Mouse (Mus musculus): ENCODE measurements at regions not wholly inside any gene's neighbourhood (a gene's known extent, or its start where the extent isn't known, plus 50 kb on each side); places are given as distances from the start of the nearest gene placed in this dataset.

DNA sequence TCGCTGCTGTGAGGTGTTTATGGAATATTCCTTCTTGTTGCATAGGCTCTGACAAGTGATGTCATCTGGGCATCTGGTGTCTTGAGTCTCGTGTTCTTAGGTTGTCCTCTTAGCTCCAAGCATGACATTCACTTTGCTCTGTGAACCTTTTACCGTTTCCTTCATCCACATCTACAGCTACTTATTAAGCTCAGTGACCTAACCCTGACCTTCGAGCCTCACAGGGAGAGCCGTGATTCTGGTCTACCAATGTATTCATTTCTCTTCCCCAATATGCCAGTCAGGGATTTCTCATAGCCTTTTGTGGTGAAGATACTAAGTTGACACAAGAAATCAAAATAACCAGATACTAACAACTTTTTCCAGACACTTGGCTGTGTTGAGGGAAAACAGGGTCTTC, 409.0 kb upstream of the Mctp2 start:
- Histone ChIP-seq H3K4me1 (no peaks in the 10 kb centered on the region), H3K4me3 (no peak overlapping the region), H3K36me3 (no peaks in the 10 kb centered on the region), H3K27ac (no peak overlapping the region), H3K9me3 (replicated peaks) (no peaks in the 10 kb centered on the region), H3K9ac (no peak overlapping the region), H3K27me3 (replicated peaks) (no peaks in the 10 kb centered on the region), H3K4me2 (no peak overlapping the region)
- ATAC-seq: no peak
- WGBS (ENCODE audit: insufficient replicate concordance): 57% methylated on average over 5 of the region's 5 CpGs

DNA sequence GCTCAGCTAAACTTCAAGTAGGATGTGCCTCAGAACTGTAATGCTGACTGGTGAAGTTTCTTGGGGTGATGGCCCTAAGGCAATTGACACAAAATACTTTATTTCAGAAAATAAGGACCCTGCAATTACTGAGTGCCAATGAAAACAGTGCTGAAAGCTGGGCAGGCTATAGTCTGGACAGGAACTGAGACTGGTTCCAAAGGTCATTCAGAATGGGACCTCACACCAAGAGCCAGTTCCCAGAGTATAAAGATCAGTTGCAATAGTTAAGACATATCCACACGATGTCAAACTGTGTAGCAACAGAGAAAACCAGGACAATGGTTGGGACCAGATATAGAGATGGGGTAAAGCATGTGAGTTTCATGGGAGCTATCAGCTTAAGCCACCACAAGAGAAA, 409.6 kb upstream of the Mctp2 start:
- no peak overlapping the region for H3K27ac ChIP-seq
- no peaks in the 10 kb centered on the region for H3K36me3 ChIP-seq
- no peak overlapping the region for H3K4me2 ChIP-seq
- H3K4me3 ChIP-seq: no peak overlapping the region
- H3K9ac ChIP-seq: no peak overlapping the region
- ATAC-seq: no peak
- 54% methylated on average over 1 of the region's 1 CpGs for WGBS (ENCODE audit: insufficient replicate concordance)
- no peaks in the 10 kb centered on the region for H3K4me1 ChIP-seq
- no peaks in the 10 kb centered on the region for H3K9me3 ChIP-seq (replicated peaks)
- H3K27me3 ChIP-seq (replicated peaks): no peaks in the 10 kb centered on the region

DNA sequence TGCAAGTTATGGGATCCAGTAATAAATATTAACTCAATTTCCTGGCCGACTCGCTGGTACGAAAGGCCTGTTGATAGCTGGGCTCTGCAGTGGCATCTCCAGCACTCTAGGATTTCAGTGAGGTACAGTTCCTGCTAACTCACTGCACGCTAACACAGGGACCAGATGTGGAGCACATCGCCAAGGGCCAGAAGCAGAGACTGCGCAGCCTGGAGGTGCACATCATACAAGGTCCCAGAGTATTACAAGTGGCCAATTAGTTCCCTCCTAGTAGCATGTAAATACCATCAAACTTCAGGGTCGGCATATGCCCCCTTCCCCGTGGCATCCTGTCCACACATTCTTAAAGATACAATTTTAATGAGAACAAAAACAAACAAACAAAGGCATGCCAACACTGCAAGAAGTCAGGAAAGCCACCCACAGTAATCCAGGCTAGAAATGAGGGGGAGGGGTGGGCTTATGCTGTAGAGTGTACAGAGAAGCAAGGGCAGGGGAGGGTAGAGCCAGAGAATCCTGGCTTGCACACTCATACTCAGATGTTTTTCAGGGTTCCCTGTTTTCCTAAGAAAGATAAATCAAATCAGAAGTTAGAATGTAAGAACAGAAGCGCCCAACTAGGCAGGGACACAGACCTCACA, 419.9 kb upstream of the Mctp2 start:
- H3K9me3 ChIP-seq (replicated peaks): no peaks in the 10 kb centered on the region
- H3K4me1 ChIP-seq: no peaks in the 10 kb centered on the region
- H3K4me3 ChIP-seq: no peak overlapping the region
- H3K27ac ChIP-seq: no peak overlapping the region
- H3K36me3 ChIP-seq: no peaks in the 10 kb centered on the region
- H3K27me3 ChIP-seq (replicated peaks): no peaks in the 10 kb centered on the region
- H3K9ac ChIP-seq: no peak overlapping the region
- ATAC-seq: no peak
- 66% methylated on average over 9 of the region's 9 CpGs for WGBS (ENCODE audit: insufficient replicate concordance)
- no peak overlapping the region for H3K4me2 ChIP-seq

DNA sequence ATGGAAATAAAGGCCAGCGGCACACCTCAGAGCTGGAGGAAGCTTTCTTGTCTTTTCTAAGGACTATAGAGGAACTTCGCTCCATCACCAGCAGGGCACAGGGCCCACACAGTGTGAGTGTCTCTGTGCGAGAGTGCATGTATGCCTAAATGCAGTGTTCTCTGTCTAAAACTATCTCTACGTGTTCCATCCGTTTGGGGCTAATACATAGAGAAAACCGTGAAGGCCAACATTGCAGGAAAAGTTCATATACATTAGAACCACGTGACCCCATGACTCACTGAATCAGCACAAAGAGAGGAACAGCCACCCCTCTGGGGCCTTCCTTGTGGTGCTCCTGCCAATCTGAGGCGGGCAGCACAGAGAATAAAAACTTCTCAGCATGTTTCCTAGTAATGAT, 431.4 kb upstream of the Mctp2 start:
- no peaks in the 10 kb centered on the region for H3K36me3 ChIP-seq
- no peak overlapping the region for H3K4me2 ChIP-seq
- no peak overlapping the region for H3K4me3 ChIP-seq
- 65% methylated on average over 8 of the region's 8 CpGs for WGBS (ENCODE audit: insufficient replicate concordance)
- ATAC-seq: no peak
- no peaks in the 10 kb centered on the region for H3K27me3 ChIP-seq (replicated peaks)
- H3K9me3 ChIP-seq (replicated peaks): no peaks in the 10 kb centered on the region
- no peak overlapping the region for H3K9ac ChIP-seq
- no peaks in the 10 kb centered on the region for H3K4me1 ChIP-seq
- no peak overlapping the region for H3K27ac ChIP-seq

DNA sequence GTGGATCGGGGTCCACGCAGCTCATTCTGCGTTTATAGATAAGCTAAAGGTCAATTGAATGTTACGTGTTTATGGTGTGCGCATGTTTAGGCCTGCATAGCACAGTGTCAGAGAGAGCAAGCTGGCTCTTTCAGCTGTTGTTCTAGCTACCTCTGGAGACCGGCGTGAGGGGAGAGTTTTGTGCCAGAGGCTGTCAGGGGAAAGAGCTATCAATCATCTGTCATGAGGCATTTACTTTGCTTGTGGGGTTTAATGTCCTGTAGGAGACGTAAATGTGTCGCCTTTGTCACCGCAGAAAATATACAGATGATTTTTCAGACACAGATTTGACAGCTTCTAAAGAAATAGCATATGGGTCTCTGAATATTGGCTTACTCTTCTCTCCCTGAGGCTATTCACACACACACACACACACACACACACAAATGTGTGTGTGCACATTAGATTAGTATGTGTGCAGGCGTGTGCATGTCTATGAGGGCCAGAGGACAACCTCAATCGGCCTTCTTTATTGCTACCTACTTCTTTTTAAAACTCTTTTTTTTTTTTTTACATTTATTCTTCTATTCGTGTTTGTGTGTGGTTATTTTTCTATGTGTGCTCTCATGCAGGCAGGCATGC, 432.0 kb upstream of the Mctp2 start:
- H3K27me3 ChIP-seq (replicated peaks): no peaks in the 10 kb centered on the region
- no peaks in the 10 kb centered on the region for H3K4me1 ChIP-seq
- no peak overlapping the region for H3K27ac ChIP-seq
- H3K9me3 ChIP-seq (replicated peaks): no peaks in the 10 kb centered on the region
- no peaks in the 10 kb centered on the region for H3K36me3 ChIP-seq
- 74% methylated on average over 13 of the region's 13 CpGs for WGBS (ENCODE audit: insufficient replicate concordance)
- H3K4me2 ChIP-seq: no peak overlapping the region
- ATAC-seq: no peak
- H3K4me3 ChIP-seq: no peak overlapping the region
- H3K9ac ChIP-seq: no peak overlapping the region

DNA sequence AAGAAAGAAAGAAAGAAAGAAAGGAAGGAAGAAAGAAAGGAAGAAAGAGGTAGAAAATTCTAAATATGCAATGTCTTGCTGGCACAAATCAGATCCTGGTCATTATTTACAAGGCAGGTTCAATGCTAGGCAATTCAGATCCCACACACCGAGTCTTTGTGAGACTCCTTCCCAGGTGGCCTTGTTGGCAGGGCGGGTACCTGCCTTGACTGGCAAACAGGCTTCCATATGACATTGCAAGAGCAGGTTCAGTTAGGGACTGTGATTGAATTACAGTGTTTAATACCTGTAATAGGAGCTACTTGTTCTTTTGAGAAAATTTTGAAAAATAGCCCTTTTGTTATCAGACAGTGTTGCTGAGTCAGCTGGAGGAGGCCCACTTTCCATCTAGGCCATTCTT, 436.0 kb upstream of the Mctp2 start:
- H3K9me3 ChIP-seq (replicated peaks): no peaks in the 10 kb centered on the region
- no peak overlapping the region for H3K4me2 ChIP-seq
- H3K27me3 ChIP-seq (replicated peaks): no peaks in the 10 kb centered on the region
- 61% methylated on average over 2 of the region's 2 CpGs for WGBS (ENCODE audit: insufficient replicate concordance)
- H3K36me3 ChIP-seq: no peaks in the 10 kb centered on the region
- H3K27ac ChIP-seq: no peak overlapping the region
- H3K4me1 ChIP-seq: no peaks in the 10 kb centered on the region
- no peak overlapping the region for H3K4me3 ChIP-seq
- no peak for ATAC-seq
- H3K9ac ChIP-seq: no peak overlapping the region

DNA sequence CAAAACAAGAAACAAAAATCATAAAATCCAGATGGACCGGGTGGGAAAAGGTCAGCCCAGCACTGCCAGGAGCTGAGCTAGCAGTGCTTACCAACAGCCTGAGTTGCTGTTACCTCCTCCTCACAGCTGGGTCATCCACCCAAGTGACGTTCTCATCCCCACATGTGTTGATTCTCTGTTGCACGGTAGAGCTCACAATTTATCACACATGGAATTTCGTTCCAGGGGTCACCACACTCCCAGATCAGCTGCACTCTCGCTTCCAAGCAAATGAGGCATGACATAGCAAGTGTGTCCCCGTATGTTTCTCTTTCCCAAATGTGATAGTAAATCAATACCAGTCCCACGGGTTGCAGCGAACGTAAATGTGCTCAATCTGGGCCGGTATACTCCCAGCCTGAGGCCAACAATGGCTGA, 445.1 kb upstream of the Mctp2 start:
- Histone ChIP-seq H3K9ac (no peak overlapping the region), H3K9me3 (replicated peaks) (no peaks in the 10 kb centered on the region), H3K27ac (no peak overlapping the region), H3K4me2 (no peak overlapping the region), H3K4me1 (no peaks in the 10 kb centered on the region), H3K27me3 (replicated peaks) (no peaks in the 10 kb centered on the region), H3K4me3 (no peak overlapping the region), H3K36me3 (no peaks in the 10 kb centered on the region)
- no peak for ATAC-seq
- WGBS (ENCODE audit: insufficient replicate concordance): 65% methylated on average over 10 of the region's 10 CpGs

DNA sequence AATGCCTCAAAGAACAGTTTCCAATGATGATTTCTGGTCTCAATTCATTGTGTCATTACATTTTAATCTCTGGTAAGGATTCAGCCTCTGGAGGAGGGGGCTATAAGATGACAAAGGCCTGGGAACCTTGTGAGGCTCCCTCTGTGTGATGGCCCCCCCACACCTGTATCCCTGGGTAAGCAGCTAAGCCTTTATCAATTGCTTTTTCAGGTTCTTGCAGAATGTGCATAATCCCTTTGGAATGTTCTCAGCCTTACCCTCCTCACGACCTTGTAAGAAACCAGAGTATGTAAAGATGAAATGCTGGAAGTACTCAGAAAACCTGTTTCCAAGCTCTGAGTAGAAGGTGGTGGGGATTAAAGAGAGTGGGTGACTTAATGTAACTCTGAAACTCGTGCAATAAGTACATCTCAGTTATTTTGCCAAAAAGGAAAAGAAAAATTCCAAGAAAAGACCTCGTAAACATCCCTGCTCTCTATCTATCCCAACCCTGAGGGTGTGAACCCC, 446.7 kb upstream of the Mctp2 start:
- Histone ChIP-seq H3K9ac (no peak overlapping the region), H3K4me3 (no peak overlapping the region), H3K4me2 (no peak overlapping the region), H3K9me3 (replicated peaks) (no peaks in the 10 kb centered on the region), H3K36me3 (no peaks in the 10 kb centered on the region), H3K4me1 (no peaks in the 10 kb centered on the region), H3K27me3 (replicated peaks) (no peaks in the 10 kb centered on the region), H3K27ac (no peak overlapping the region)
- WGBS (ENCODE audit: insufficient replicate concordance): 36% methylated on average over 3 of the region's 3 CpGs
- no peak for ATAC-seq

DNA sequence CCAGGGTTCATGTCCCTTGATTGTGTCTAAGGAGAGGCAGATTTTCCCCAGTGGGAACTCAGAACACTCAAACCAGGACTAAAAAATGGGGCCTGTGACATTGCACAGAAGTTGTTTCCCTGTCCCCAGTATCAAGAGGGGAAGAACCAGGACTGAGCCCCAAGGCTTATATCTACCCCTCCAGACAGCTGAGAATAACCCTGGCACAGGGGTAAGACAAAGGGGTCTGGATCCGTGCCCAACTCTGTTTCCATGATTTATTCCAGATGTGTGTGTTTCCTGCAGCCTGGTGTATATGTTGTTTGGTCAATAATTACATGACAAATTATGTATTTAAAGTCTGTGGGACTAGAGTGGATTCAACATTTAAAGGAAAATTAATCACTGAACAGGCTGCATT, 456.3 kb upstream of the Mctp2 start:
- Histone ChIP-seq H3K4me3 (no peak overlapping the region), H3K36me3 (no peaks in the 10 kb centered on the region)

DNA sequence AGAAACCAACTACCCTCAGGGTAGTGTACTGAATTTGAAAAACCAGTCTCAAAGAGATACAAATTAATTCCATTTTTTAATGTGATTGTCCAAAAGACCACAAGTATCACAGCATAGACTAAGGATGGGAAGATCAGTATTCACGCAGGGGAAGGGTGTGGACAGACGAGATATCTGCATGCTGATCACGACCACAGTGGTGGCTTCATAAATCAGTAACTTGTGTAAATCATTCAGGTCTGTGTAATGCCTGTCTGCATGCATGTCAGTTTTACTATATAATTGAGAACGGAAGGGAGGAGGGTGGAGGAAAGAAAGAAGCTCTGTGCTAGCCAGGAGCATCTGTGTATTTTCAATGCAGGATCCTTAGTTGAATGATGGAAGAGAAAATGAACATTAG, 462.3 kb upstream of the Mctp2 start:
- Histone ChIP-seq H3K27me3 (replicated peaks) (no peaks in the 10 kb centered on the region), H3K9ac (no peak overlapping the region), H3K9me3 (replicated peaks) (no peaks in the 10 kb centered on the region), H3K4me1 (no peaks in the 10 kb centered on the region), H3K4me3 (no peak overlapping the region), H3K4me2 (no peak overlapping the region), H3K27ac (no peak overlapping the region), H3K36me3 (no peaks in the 10 kb centered on the region)
- no peak for ATAC-seq
- WGBS (ENCODE audit: insufficient replicate concordance): 65% methylated on average over 4 of the region's 4 CpGs

More for the DNA sequence above, 456.3 kb upstream of the Mctp2 start:
- Histone ChIP-seq H3K4me1 (no peaks in the 10 kb centered on the region), H3K9me3 (replicated peaks) (no peaks in the 10 kb centered on the region), H3K4me2 (no peak overlapping the region), H3K27me3 (replicated peaks) (no peaks in the 10 kb centered on the region), H3K9ac (no peak overlapping the region), H3K27ac (no peak overlapping the region)
- WGBS (ENCODE audit: insufficient replicate concordance): 41% methylated on average over 1 of the region's 1 CpGs
- ATAC-seq: no peak

DNA sequence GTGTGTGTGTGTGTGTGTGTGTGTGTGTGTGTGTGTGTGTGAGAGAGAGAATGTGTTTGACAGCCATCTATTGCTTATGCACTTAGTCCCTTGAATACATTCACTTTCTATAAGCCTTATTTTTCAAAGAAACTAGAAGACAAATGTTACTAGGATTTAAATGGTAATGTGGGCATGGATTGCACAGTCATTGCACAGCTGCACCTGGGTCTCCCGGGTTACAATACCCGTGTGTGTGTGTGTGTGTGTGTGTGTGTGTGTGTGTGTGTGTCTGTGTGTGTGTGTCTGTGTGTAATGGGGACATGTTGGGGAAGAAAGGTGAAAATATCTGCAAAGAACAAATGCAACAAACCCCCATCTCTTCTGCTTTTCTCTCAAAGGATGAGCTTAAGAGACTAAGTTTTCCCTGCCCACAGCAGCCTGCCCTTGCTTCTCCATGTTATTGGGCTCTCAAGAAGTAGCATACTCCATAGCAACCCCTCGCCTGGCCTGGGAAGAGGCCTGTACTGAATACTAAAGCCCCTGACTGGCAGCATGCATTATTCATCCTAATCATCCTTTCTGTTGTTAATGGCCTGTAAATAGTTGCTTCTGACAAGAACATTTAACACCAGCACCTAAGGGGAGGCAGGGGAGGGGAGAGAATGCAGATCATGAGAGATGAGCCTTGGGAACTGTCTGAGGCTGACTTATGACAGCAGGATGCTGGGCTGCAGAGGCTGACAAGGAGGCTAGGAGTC, 467.8 kb upstream of the Mctp2 start:
- no peak overlapping the region for H3K27ac ChIP-seq
- no peaks in the 10 kb centered on the region for H3K36me3 ChIP-seq
- H3K4me1 ChIP-seq: no peaks in the 10 kb centered on the region
- H3K4me3 ChIP-seq: no peak overlapping the region
- no peaks in the 10 kb centered on the region for H3K9me3 ChIP-seq (replicated peaks)
- no peaks in the 10 kb centered on the region for H3K27me3 ChIP-seq (replicated peaks)
- 44% methylated on average over 3 of the region's 3 CpGs for WGBS (ENCODE audit: insufficient replicate concordance)
- H3K4me2 ChIP-seq: no peak overlapping the region
- H3K9ac ChIP-seq: no peak overlapping the region
- ATAC-seq: no peak

DNA sequence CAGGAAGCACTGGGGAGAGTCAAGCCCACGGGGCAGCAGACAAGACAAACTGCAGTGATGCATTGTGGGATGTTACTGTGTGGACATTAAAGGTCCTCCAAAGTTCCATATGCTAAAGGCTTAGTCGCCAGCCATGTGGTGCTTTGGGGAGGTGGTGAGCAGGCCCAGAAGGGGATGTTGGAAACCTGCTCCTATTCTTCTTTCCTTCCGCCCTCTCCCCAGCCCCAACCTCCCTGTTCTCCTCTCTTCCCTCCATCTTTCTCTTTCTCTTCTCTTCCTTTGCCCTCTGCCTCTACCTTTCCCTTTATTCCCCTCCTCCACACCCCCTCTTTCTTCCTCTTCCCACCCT, 468.3 kb upstream of the Mctp2 start:
- ATAC-seq: no peak
- Histone ChIP-seq H3K36me3 (no peaks in the 10 kb centered on the region), H3K4me2 (no peak overlapping the region), H3K4me1 (no peaks in the 10 kb centered on the region), H3K27ac (no peak overlapping the region), H3K27me3 (replicated peaks) (no peaks in the 10 kb centered on the region), H3K9ac (no peak overlapping the region), H3K4me3 (no peak overlapping the region), H3K9me3 (replicated peaks) (no peaks in the 10 kb centered on the region)
- 33% methylated on average over 3 of the region's 3 CpGs for WGBS (ENCODE audit: insufficient replicate concordance)
